Mouse (Mus musculus) 3T3-L1 (cell line): ENCODE data around the gene Bex3.
"Not testable (repeated sequence)": the region's sequence is repeated elsewhere in the genome, so short reads cannot be mapped to it uniquely, and the experiment has no call there.

Source experiments
- DNase-seq: peaks from one replicate; pipeline ENCODE4 v3.0.0-alpha.2; 2015; ENCODE audit warnings: low read depth, low spot score

Bex3 gene

DNA sequence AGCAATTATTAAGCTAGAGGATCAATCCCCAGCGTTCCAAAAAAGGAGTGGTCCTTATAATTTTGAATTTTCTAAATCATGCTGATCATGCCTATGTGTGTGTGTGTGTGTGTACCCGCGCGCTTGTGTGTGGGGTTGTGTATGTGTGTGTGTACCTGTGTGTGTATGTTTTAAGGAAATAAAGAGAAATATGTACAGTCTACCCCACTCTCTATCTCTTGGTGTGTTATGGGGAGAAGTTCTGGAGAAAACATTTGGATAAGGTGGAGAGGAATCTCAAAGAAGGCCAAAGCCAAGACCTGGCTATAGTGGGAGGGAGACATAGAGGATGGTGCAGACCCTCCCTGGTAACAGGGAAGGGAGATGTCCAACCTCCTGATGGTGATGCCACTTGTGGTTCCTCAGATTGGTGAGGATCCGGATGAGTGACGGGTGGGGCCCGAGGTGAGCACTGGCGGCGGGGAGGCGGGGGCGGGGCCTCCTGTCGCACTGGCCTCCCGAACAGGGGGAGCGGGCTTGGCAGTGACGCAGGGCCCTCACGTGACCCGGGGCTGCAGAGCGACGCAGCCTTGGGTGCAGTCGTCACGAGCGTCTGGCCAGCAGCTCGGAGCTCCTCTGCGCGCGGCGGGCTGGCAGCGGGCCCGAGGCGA, at the start of gene Bex3:
Gene Bex3 (plus strand): TSS at position 511 of the 650 bp plus-strand sequence.
- DNase-seq, result not testable (repeated sequence)

DNA sequence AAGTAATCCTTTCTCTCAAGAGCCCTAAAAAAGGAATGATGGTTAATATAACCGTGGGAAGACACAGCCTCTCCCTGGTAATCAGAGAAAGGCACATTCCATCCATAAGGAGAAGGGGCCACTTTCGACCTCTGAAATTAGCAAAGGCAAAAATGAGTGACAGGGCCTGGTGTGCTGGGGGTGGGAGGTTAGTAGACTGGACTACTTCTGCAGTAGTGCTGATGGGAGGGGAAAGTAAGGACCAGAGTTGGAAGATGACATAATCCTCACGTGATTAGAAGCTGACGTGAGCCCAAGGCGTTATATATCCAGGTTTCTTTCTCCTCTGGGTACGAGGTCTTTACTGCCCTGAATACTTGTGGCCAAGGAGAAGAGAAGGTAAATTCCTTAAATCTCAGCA, 46.3 kb upstream of the Bex3 start:
- DNase-seq, result no peak

DNA sequence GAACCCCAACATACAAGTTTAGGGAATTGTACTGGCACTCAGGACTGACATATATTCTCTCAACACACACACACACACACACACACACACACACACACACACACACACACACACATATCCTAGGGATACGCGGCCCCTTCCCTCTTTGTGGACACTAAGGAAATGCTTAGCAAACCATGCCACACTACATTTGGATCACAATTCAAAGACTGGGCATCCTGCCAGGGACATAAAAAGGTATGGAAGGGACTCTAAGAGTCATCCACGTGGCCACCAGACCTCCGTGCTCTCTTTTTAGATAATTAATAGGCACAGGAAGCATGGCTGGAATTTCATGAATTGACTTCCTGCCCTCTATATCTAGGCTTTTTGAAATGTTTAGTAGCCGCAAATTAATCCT, 42.3 kb upstream of the Bex3 start:
- no peak for DNase-seq

DNA sequence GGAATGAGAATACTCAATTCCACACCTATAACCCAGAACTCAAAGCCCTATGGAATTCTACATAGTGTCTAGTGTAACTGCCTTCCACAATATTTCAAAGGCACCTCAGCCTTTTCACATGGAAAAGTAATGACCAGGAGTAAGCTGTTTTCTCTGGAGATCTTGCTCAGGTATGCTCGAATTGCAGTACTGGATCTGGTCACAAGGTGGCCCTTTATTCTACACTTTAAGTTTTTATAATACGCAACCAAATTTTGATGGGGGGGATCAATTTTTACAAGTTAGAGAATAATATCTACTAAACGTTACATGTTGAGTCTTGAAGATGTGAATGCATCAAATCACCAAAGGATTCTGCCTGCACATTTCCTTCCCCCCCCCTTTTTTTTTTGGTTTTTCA, 31.9 kb upstream of the Bex3 start:
- DNase-seq, result peak; percentile 48

DNA sequence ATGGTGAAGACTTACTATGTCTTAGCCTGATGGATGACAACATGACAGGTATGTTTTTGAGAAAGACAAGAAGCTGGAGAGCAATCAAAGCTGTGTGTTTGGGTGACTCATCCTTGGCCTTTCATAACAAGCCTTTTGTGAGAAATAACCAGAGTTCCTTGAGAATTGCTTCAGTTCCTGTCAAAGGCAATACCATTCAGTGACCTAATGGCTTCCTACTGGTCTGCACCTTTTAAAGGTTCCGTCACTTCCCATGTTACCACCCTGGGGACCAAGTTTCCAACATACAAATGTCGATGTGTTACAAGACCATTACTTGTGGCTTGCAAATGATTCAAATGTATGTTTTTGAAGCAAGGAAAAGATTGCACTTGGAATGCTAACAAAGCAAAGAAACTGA, 26.9 kb upstream of the Bex3 start:
- DNase-seq, result peak; percentile 48

DNA sequence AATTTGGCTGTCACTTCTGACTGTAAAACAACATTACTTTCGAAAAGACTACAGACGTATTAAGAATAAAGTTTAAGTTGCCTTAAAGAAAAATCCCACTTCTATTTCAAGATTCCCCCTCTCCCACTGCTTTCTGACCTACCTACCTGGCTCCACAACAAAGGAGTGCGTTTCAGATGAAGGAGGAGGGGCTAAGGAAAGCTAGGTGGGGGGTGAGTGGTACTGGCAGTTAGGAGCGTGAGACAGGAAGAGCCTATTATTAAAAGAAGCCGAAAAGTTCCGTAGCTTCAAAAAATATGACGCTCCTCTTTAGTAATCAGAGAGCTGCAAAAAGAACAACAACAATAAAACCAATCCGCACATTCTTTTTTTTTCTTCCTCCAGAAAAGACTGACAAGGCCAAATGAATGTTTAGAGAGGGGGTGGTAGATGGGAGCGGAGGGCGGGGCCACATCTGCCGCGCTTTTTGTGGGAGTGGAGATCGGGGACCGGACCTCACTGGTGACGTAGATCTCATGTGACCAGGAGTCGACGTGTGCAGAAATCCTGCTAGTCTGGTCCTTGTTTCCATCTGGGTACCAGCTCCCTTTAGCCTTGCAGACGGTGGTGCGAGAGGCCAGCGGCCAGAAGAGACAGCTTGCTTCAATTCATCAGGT, 25.4 kb upstream of the Bex3 start, which contains the start of gene Tceal9:
Gene Tceal9 (plus strand): TSS at position 506 of the 656 bp plus-strand sequence.
- peak; percentile 91 for DNase-seq

DNA sequence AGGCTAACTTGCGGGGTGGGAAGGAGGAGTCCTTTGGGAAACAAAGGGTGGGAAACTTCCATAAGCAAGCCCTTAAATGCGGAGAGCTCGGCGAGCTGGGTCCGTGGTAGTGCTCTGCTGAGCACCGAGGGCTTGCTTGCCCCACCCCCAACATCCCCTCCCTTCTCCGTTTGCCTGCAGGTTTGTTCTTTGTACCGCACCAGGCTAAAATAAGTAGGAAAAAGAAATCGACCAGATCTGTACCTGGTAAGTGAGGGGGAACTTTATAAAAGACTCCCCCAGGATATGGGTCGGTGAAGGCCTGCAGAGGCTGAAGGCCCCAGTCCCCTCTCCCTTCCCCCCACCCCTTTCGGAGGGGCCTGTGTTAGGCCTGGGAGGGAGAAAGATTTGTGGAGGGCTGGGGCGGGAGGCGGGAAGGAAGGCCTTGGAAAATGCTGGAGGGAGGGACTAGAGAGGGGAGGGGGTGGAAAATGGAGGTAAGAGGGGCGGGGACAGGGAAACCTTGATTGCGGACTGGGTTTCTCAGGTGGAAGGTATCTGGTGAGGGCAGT, 24.5 kb upstream of the Bex3 start:
- peak; percentile 36 for DNase-seq

DNA sequence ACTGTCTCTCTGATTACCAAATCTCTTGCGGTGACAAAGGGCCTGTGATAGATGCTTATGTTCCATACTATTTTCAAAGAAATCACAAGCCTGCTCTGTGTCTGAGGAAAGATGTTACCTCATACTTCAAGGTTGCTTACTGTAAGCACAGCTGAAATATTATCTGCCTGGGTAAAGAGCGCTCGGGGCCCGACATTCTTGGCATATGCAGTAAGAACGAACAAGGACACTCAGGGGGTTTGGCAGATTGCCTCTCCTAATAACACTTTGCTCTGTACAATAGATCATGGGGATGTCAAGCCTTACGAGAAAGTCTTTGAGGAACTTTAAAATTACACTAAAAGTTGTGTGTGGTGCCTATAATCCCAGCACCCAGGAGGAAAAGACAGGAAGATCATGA, 21.2 kb upstream of the Bex3 start:
- peak; percentile 21 for DNase-seq

DNA sequence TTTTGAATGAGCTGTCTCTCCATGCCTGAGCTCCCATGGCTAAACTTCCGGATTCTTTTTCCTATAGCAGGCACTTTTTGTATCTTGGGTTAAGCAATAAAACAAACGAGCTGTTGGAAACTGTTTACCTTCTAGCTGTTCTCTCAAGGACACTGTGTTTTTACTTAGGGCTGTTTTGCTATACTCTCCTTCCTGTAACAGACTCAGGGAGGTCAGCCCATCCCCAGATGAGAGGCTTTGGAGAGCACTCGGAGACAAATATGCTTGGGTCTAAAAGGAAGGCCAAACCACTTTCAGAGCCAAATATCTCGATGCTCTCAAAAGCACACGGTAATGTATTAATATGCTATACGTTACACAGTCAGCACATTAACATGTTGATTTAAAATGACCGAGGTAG, 20.4 kb upstream of the Bex3 start:
- no peak for DNase-seq

DNA sequence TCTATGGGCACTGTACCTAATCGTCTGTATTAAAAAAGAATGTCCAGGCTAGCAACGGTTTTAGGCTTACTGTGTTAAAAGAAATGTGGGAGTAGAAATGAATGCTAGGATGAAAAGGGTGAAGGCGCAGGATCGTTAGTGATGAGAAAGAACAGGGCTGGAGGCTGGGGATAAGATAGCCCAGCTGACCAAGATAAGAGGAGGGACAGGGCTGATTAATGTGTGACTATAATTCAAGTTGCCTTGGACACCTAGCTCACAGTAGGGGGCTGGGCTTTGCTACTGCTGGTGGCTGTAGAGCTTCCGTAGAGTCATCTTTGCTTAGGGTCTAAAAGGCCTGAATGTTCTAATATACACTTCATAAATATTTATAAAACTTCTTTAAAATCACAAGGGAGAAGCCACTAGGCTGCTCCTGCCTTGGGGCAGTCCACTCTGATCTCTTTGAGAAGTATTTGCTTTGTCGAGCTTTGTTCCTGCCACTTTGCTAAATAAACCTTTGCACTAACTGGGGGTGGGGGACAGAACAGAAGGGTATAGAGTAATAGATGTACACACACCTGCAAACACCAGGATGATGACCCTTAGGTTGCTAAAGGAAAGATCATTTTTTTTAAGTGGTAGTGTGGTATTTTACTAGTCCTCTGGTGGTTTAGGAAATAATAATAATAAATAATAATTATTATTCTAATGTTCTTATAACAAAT, 17.9 kb upstream of the Bex3 start:
- DNase-seq, result no peak

DNA sequence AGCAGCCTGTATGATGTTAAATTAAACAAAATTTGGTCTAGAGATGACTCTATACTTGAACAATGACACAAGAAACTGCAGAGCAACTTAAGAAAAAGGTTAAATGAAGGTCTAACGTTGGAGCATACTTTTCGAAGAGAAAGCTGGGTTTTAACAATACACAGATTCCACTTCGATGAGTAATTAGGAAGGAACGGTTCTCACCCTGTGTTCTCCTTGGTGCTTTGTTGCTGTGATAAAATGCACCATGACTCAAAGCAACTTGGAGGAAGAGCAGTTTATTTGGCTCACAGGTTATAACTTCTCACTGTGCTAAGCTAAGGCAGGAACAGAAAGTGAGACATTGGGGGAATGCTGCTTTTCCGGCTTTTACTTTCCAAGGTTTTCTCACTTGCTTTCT, 2.3 kb upstream of the Bex3 start:
- peak; percentile 78 for DNase-seq

DNA sequence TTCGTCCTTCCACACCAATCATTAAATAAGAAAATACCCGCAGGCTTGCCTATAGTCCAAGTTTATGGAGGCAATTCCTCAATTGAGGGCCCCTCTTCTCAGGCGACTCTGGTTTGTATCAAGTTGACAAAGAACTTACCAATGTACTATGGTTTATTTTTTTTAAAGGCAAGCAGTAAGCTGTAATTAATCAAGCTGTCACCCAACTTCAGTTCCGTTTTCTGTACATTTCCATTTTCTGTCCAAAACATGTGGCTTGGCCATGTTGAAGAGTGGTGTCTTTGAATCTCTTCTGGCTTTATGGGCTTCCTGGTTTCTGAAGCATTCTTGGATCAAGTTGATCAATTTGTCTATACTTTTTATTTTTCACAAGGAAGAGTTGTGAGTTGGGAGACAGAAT, 1.9 kb upstream of the Bex3 start:
- no peak for DNase-seq

DNA sequence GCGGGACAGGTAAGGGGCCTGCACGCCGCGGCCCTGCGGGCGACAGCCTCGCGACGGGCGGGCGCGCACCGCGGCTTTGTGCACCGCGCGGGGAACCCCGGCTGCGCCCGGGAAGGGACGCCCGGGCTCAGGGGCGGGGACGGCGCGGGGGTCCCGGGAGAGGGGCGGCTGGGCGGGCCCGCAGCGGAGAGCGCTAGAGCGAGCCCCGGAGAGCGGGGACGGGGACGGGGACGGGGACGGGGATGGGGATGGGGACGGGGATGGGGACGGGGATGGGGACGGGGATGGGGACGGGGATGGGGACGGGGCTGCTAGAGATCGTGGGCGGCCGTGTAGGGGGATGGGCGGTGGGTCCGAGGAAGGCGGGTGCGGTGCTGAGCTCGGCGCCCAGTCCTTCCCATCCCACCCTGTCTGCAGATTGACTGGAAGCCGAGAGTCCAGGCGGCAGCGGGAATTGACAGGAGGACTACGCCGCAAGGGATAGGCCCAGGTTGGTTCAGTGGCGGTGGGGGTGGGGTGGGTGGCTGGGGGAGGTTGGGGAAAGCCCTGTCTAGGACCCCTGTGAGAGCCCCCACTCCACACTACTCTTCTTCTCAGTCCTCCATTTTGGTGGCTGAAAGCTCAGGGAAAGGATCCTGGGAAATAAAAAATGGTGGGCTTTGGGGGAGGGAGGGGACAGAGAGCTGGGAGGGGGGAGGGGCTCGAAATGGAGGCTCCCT, 499 bp downstream of the Bex3 start:
- DNase-seq, result peak; percentile 23

DNA sequence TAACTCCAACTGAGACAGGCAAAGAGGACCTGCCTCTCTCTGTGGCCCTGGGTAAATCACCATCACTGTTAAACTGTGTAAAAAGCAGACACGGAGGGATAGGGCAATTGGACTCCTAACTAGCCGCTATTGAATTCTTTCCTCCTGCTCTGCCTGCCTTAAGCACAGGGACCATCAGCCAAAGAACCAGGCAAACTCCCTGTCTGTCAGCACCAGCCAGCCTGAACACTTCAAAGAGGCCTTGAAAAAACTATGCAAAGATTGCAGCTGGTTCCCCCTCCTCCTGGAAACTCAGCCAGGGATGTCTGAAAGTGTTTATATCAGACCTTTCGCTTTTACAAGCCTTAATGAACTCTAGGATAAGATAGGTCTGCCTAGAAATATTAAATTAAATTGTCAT, 4.5 kb downstream of the Bex3 start:
- DNase-seq, result no peak

DNA sequence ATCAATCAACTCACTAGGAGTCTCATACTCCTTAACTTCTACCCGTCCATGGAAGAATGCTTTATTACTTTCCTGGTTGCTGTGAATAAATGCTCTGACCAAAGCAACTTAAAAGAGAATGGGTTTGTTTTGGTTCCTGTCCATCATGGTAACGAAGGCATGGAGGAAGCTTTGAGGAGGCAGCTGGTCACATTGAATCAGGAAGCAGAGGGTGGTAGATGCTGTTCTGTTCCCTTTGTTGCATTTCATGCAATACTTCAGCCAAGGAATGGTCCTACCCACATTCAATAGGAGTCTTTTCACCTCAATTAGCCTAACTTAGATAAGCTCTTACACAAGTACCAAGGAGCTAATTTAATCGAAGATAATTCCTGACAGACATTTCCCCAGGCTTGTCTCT, 5.3 kb downstream of the Bex3 start:
- DNase-seq, result no peak

DNA sequence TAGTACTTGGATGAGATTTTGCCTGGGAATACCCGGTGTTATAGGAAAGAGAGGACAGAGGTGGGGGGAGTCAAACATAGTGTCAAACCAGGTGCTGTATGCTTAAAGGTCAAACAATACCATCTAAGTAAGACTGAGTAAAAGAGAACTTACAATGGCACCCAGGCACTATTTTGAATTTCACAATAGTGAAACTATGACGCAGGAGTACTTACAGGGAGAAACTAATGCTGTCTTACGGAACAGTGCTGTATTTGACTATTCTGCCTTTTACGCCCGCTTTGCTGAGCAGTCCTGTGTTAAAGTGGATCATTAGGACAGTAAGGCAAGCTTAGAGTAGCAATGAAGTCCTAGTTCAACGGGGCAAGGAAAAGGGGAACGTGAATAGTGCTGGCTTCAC, 7.5 kb downstream of the Bex3 start:
- no peak for DNase-seq

DNA sequence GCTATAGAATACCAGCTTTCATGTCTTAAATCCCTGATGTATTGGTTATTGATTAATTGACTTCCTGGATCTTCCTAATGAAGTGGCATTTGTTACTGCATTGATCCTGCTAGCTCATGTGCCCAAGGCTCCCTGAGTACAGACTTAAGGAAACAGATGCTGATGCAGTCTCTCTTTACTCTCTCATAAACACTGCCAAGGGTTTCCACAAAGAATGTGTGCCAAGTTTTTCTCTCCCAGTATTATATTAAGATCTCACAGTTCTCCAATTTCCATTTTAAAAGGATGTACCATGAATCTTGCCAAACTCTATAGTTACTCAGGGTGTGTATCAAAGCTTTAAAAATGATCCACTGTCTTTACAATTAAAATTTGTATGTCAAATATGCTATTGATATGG, 8.3 kb downstream of the Bex3 start:
- DNase-seq, result no peak

DNA sequence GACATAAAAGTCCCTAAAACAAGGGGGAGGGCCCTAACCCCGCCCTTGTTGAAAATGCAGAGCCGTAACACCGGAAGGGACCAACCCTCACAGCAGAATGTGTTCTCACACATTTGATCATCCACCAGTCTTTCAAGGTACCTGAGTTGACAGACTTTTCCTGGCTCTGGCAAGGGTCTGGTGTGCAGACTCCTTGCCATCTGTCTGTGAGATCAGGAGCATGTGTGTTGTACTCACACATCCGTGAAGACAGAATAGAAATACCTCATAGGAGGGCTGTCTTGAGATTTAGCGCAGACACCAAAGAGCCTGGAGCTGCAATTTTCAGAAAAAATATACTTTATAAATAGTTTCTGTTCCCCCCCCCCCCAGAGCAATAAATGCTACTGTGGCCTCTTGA, 9.4 kb downstream of the Bex3 start:
- no peak for DNase-seq

DNA sequence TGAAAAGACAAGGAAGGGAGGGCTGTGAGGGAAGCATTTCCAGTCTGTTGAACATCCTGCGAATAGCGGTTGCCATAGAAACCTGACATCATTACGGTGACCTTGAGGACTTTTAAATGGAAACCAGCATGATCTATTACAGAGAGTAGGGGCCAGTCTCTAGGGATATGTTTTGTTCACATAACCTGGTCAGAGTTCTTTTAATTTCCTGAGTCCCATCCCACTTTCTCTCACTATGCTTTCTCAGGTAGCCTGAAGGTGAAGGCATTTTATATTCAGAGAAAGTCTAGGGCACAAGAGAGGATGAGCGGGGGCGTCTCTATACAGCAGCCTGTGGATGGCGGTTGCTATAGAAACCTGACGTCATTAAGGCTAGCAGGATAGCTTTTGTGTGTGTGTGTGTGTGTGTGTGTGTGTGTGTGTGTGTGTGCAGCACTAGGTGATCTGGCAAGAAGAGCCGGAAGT, 20.8 kb downstream of the Bex3 start:
- DNase-seq, result no peak

DNA sequence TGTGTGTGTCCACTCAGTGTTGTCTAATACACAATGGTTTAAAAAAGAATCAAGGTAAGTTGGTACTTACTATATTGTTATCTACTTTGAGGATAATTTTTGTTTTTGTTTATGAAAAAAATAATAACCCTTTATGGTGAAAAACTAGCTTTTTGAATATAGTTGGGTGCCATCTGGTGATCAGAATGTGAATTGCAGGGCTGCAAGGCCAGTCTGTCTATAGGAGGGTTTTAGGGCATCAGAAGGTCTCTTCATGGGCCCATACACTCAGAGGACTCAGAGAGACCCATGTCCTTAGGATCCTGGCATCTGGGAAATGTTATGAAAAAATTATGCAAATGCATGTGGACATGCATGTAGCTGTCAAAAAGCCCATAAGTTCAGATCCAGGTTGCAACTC, 34.2 kb downstream of the Bex3 start:
- DNase-seq, result peak; percentile 72

DNA sequence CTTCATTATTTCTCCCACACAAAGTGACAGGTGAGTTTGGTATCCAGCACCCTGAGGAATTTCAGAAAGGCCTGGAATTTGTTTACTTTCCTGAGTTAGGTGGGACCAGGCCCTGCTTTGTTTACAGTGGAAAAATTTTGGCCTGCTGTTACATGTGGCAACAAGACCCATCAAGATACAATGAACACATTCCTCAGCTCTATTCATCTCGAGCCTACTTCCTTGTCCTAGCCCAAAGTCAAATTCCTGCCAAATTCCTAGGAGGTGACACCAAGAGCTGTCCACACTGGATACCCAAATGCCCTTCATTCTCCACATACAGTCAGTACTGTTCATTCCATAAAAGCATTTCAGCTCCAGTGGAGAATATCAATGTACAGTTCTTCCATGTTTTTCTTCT, 36.1 kb downstream of the Bex3 start:
- peak; percentile 6 for DNase-seq

DNA sequence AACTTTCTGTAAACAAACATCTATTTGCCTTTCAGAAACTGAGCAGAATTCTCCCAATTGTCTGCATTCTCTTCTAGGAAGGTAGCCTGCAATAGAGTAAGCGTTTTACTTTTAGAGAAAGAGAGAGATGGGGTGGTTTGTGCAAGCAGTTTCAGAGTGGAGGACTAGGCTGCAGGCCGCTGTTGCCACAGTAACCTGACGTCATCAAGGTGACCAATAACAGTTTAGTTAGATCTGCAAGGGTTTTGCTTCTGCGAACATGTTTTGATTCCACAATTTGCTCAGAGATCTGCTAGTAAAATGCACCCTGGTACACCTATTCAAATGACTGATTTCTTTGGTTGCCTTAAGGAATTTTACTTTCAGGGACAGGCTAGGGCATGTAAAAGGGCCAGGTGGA, 43.2 kb downstream of the Bex3 start:
- no peak for DNase-seq
